Mouse (Mus musculus): ENCODE measurements around the gene Prep.

DNA sequence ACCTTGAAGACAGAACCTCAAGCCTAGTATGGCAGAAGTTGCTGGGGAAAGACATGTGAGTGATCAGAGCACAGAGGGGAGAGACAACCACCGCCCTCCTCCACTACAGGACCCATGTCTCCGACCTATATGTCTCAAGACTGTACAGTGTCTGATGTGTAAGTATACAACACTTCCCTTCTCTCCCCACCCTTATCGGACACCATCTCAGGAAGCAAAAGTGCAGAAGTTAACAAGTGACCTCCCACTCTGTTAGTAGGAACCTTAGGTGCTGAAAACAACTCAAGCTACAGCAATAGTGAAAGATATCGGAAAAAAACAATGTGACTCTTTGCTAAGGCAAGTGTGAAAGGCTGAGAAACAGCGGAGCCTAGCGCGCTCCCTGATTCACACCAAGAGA is 40.1 kb upstream of the Prep start:
- TF ChIP-seq CTCF (IDR thresholded peaks at IDR 0.05; ENCODE audit: extremely low read depth, insufficient read depth, insufficient read length, insufficient replicate concordance) (no peak), POLR2A (IDR thresholded peaks at IDR 0.05; ENCODE audit: low read depth, low read length) (no peak)

Measured in spleen, adult 2 months (tissue).